Mouse (Mus musculus): ENCODE data around the gene Mad1l1. TPM values are rescaled to one million over a fixed set of nuclear protein-coding genes. Genes with fewer than 3 reads are reported as not detected.

Mad1l1 gene
- polyA plus RNA-seq, 1 experiment from 2014 or later, result 57.9 TPM

DNA sequence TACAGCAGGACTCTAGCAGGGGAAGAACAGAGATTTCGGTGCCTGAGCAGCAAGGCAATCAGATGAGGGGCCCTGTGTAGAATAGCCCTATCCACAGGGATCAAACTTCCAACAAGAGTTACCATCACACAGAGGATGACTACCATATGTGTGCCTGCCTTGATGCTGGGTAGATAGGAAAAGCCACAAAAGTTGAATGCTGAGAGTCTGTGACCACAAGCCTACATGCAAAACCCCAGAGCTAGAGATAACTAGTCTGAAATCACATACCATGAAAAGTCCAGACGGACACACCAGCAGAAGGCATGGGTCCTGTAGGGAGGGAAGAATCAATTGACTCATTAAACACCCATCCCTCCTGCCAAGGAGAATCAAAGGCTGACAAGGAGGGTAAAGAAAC lies 170.7 kb downstream of the Mad1l1 start:
- Histone ChIP-seq H3K4me3 (no peak overlapping the region), H3K9me3 (replicated peaks) (no peaks in the 10 kb centered on the region), H3K27ac (replicated peaks) (no peak overlapping the region), H3K27me3 (ENCODE audit: low read depth, poor library complexity, severe bottlenecking) (no peaks in the 10 kb centered on the region), H3K4me1 (peaks cover 9% of the 10 kb centered on the region), H3K36me3 (no peaks in the 10 kb centered on the region)
- no peak for DNase-seq (ENCODE audit: low spot score)
- 95% methylated on average over 2 of the region's 2 CpGs for WGBS

DNA sequence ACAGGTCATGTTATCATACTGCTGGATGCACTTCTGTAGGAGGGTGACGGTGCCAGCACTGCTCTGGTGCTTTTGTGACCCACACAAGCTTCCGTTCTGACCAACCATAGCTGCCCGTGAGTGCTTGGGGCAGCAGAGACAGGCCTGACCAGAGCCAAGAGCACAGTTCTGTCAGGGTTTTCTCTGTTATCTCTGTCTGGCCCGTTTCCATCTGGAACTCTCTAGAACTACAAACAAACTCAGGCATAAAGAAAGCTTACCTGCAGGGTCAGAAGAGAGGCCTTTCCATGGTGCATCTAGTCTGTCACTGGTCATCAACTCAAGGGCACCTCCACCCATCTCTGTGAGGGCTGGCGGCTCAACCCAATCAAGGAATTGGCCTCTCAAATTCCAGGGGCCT lies 171.2 kb downstream of the Mad1l1 start:
- Histone ChIP-seq H3K27me3 (ENCODE audit: low read depth, poor library complexity, severe bottlenecking) (no peaks in the 10 kb centered on the region), H3K27ac (replicated peaks) (no peak overlapping the region), H3K4me3 (no peak overlapping the region), H3K36me3 (no peaks in the 10 kb centered on the region), H3K9me3 (replicated peaks) (no peaks in the 10 kb centered on the region), H3K4me1 (peaks cover 9% of the 10 kb centered on the region)
- 96% methylated on average over 5 of the region's 5 CpGs for WGBS
- no peak for DNase-seq (ENCODE audit: low spot score)

DNA sequence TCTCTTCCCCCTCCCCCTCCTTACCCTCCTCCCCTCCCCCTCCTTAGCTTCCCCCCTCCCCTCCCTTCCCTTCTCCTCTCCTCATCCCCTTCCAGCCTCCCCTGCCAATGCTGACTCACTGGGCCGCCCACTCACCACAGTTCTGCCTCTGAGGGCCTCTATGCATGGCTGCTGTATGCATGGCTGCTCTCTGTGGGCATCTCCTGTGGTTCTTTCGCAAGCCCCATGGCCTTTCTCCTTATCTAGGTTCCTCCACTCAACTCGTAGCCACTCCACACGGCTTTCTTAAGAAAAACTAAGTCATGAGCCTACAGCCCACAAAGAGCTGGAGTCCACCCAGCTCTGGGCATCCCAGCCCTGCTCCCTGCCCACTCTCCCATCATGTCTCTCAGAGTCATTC lies 172.1 kb downstream of the Mad1l1 start:
- H3K36me3 ChIP-seq, result no peaks in the 10 kb centered on the region
- 82% methylated on average over 4 of the region's 4 CpGs for WGBS
- no peak overlapping the region for H3K27ac ChIP-seq (replicated peaks)
- no peak overlapping the region for H3K4me3 ChIP-seq
- H3K4me1 ChIP-seq, result peaks cover 9% of the 10 kb centered on the region
- H3K9me3 ChIP-seq (replicated peaks), result no peaks in the 10 kb centered on the region
- H3K27me3 ChIP-seq (ENCODE audit: low read depth, poor library complexity, severe bottlenecking), result no peaks in the 10 kb centered on the region
- no peak for DNase-seq (ENCODE audit: low spot score)

DNA sequence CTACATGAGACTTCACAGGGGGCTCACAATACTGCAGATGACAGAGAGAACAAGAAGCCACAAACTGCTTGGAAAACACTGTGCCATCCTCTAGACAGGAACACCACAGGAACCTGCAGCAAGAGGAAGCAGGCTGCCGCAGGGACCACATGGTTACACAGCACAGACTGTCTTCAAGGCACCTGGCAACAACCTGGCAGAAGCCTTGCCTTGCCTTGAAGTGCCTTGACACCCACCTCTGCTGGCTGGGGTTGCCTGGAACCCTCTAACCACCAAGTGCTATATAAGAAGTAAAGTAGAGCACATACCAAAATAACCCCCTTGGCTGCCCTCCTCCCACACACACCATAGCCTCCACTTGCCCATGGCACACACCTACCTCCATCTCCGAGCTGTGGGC lies 177.8 kb downstream of the Mad1l1 start:
- Histone ChIP-seq H3K9me3 (replicated peaks) (no peaks in the 10 kb centered on the region), H3K4me1 (no peaks in the 10 kb centered on the region), H3K27me3 (ENCODE audit: low read depth, poor library complexity, severe bottlenecking) (no peaks in the 10 kb centered on the region), H3K36me3 (no peaks in the 10 kb centered on the region), H3K27ac (replicated peaks) (no peak overlapping the region), H3K4me3 (no peak overlapping the region)
- no peak for DNase-seq (ENCODE audit: low spot score)
- WGBS, result 97% methylated on average over 2 of the region's 2 CpGs

DNA sequence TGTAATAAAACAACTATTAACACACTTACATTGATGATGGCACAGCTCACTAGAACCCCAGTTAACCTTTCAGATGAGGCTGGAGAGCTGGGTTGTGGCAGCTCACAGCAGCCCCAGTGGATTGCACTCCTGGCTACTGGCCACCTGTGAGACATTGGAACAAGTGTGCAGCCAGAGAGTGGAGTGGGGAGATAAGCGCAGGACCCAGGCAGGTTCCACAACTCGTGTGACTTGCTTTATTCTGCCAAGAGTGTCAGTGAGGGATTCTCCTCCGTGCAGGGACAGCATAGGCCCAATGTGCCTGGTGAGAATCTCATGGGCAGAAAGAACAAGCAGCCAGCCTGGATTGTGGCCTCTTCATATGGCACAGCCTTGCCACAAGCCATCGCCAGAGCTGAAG lies 180.0 kb downstream of the Mad1l1 start:
- H3K27me3 ChIP-seq (ENCODE audit: low read depth, poor library complexity, severe bottlenecking), result no peaks in the 10 kb centered on the region
- H3K4me1 ChIP-seq, result 0 out of 2 replicates have a peak, but pooled peaks cover 4% of the 10 kb centered on the region
- no peaks in the 10 kb centered on the region for H3K9me3 ChIP-seq (replicated peaks)
- 90% methylated on average over 4 of the region's 4 CpGs for WGBS
- no peak overlapping the region for H3K4me3 ChIP-seq
- H3K27ac ChIP-seq (replicated peaks), result no peak overlapping the region
- H3K36me3 ChIP-seq, result 0 out of 2 replicates have a peak, but pooled peaks cover 4% of the 10 kb centered on the region
- DNase-seq (ENCODE audit: low spot score), result no peak

DNA sequence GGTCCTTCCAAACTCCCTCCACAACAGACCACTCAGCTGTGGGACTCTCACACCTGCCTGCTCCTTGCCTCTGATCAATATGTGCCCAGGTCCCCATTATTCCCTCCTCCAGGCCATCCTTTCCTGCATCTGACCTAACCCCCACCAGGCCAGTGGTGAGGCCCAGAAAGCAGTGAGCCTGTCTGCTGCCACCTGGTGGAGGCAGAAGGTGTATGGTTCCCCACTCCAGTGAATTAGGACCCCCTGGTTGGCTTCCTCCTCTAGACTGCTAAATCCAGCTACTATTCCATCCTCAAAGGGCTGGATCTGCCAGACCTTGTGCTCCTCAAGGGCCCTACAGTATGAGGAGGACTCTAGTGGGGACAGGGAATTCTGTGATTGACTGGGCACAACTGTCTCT lies 181.1 kb downstream of the Mad1l1 start:
- DNase-seq (ENCODE audit: low spot score), result peak; percentile 62
- Histone ChIP-seq H3K4me3 (no peak overlapping the region), H3K27ac (replicated peaks) (no peak overlapping the region), H3K4me1 (0 out of 2 replicates have a peak, but pooled peaks cover 4% of the 10 kb centered on the region), H3K9me3 (replicated peaks) (no peaks in the 10 kb centered on the region), H3K36me3 (peaks cover 6% of the 10 kb centered on the region; the same call in 1 of the 2 replicates), H3K27me3 (ENCODE audit: low read depth, poor library complexity, severe bottlenecking) (no peaks in the 10 kb centered on the region)

DNA sequence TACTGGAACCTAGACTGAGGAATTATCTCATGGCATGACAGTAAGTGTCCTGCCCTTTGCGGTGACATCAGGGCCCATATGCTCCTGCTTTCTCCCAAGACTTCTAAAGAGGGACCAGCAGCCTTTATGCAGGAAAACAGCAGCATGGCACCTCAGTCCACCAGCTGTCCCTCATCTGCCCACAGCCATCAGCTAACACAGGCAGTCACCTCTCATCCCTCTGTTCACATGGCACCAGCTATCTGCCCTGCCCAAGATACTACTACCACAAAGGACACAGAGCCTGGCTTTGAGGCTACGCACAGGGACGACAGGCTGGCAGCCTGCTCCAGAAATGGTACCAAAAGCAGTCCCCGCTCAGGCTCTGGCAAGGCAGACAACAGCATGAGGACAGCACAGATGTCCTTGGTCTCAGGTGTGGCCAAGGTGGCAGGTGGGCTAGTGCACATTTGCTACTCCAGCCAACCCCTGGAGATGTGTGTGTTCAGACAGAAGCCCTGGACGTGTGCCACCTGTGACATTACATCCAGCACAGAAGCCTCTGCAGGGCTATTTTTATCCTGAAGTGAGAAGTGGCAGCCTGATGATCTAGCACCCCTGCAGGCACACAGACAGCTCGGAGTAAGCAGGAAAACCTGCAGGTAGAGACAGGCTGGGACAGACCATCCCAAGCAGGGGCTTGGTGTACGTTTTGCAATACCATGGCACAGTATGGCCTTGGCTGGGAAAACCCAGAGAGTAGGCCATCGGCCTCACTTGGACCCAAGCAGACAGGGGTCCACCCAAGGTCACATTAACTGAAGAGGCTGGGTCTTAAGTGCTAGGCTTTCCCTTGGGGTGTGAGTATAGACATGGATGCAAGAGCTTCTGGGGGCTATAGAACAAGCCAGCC lies 185.4 kb downstream of the Mad1l1 start:
- H3K27me3 ChIP-seq (ENCODE audit: low read depth, poor library complexity, severe bottlenecking), result no peaks in the 10 kb centered on the region
- H3K27ac ChIP-seq (replicated peaks), result no peak overlapping the region
- H3K9me3 ChIP-seq (replicated peaks), result no peaks in the 10 kb centered on the region
- WGBS, result 91% methylated on average over 8 of the region's 8 CpGs
- no peak overlapping the region for H3K4me3 ChIP-seq
- H3K4me1 ChIP-seq, result 0 out of 2 replicates have a peak, but pooled peaks cover 4% of the 10 kb centered on the region
- H3K36me3 ChIP-seq, result peaks cover 22% of the 10 kb centered on the region; the same call in 1 of the 2 replicates
- DNase-seq (ENCODE audit: low spot score), result no peak

DNA sequence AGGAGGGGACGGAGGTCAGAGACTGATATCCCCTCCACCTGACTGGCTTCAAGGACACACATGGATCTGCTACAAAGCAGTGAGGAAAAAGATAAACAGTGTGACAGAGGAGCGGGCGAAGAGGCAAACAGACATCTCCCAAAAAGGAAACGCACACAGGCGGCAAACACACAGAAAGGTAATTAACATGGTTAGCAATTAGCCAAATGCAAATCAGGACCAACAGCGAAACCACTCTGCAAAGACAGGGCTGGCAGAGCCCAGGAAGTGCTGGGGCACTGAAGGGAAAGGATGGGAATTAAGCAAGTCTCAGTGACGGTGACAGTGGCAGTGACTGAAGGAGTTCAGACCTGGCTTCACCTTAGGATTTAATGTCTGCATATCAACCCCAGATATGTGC lies 187.3 kb downstream of the Mad1l1 start:
- WGBS, result 96% methylated on average over 7 of the region's 7 CpGs
- no peak for DNase-seq (ENCODE audit: low spot score)
- Histone ChIP-seq H3K27ac (replicated peaks) (no peak overlapping the region), H3K27me3 (ENCODE audit: low read depth, poor library complexity, severe bottlenecking) (no peaks in the 10 kb centered on the region), H3K36me3 (peaks cover 22% of the 10 kb centered on the region; the same call in 1 of the 2 replicates), H3K4me1 (peaks cover 5% of the 10 kb centered on the region; the same call in 1 of the 2 replicates), H3K4me3 (no peak overlapping the region), H3K9me3 (replicated peaks) (no peaks in the 10 kb centered on the region)

DNA sequence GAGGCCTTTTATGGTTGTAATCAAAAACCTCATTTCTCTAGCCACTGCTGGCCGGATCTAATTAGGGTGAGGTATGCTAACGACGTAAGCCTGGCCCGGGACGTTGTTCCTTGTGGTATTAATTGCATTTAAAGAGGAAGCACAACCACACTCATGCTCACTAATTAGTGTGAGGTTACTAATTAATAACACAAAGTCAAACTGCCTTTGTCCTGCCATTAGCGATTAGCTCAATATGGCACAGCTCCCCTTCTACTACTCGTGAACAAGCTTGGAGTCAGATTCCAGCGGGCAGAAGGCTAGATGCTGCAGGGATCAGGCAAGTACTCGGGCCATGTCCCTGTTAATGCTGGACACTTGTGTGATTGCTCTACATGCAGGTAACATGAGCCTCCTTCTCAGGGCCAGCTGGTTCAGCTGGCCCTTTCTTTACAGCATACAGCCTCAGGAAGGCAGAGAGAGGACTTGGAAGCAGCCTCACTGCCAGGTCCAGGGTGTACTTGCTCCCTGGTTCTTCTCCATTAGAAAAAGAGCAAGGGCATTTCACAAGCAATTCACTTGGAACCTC lies 192.9 kb downstream of the Mad1l1 start:
- no peak for DNase-seq (ENCODE audit: low spot score)
- Histone ChIP-seq H3K27me3 (ENCODE audit: low read depth, poor library complexity, severe bottlenecking) (no peaks in the 10 kb centered on the region), H3K4me1 (peaks cover 6% of the 10 kb centered on the region; the same call in 1 of the 2 replicates), H3K4me3 (no peak overlapping the region), H3K9me3 (replicated peaks) (no peaks in the 10 kb centered on the region), H3K27ac (replicated peaks) (no peak overlapping the region), H3K36me3 (0 out of 2 replicates have a peak, but pooled peaks cover 19% of the 10 kb centered on the region)
- 79% methylated on average over 9 of the region's 9 CpGs for WGBS

DNA sequence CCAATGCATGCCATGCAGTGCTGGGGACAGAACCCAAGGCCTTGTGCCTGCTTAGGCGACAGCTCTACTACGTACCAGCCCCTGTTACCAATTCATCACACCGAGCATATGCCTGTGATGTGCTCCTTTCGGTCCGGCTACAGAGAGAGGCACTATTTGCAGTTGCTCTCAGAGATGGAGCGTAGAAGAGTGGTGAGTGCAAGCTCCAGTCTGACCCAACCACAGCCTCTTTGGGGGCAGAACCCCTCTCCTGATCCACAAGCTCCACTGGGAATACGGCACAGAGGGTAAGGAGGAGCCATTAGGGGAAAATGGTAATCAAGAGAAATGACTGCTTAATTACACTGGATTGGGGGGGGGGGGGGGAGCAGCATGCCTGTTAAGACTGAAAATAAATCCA lies 193.4 kb downstream of the Mad1l1 start:
- H3K27ac ChIP-seq (replicated peaks), result no peak overlapping the region
- WGBS, result 95% methylated on average over 7 of the region's 7 CpGs
- no peak overlapping the region for H3K4me3 ChIP-seq
- no peak for DNase-seq (ENCODE audit: low spot score)
- no peaks in the 10 kb centered on the region for H3K9me3 ChIP-seq (replicated peaks)
- H3K4me1 ChIP-seq, result peaks cover 6% of the 10 kb centered on the region; the same call in 1 of the 2 replicates
- H3K36me3 ChIP-seq, result 0 out of 2 replicates have a peak, but pooled peaks cover 18% of the 10 kb centered on the region
- H3K27me3 ChIP-seq (ENCODE audit: low read depth, poor library complexity, severe bottlenecking), result no peaks in the 10 kb centered on the region

DNA sequence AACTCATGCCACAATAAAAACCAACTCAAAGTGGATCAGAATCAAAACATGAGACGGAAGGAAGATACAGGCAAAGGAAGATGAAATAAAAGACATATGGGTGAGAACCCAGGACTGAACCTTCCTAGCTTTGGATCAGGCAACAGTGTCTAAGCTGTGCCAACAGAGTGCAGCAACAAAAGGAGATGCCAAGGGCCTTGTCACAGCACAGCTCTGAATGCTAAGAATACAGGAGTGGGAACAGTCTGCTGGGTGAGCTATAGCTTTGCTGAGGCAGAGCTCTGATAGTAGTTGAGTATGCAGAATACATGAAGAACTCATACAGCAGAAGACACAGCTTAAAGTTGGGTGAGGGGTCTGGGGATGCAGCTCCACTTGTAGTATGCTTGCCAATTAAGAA lies 196.7 kb downstream of the Mad1l1 start:
- no peaks in the 10 kb centered on the region for H3K27me3 ChIP-seq (ENCODE audit: low read depth, poor library complexity, severe bottlenecking)
- H3K36me3 ChIP-seq, result 0 out of 2 replicates have a peak, but pooled peaks cover 10% of the 10 kb centered on the region
- DNase-seq (ENCODE audit: low spot score), result no peak
- no peaks in the 10 kb centered on the region for H3K9me3 ChIP-seq (replicated peaks)
- H3K4me3 ChIP-seq, result no peak overlapping the region
- WGBS, result 93% methylated on average over 1 of the region's 1 CpGs
- H3K27ac ChIP-seq (replicated peaks), result no peak overlapping the region
- peaks cover 11% of the 10 kb centered on the region for H3K4me1 ChIP-seq

DNA sequence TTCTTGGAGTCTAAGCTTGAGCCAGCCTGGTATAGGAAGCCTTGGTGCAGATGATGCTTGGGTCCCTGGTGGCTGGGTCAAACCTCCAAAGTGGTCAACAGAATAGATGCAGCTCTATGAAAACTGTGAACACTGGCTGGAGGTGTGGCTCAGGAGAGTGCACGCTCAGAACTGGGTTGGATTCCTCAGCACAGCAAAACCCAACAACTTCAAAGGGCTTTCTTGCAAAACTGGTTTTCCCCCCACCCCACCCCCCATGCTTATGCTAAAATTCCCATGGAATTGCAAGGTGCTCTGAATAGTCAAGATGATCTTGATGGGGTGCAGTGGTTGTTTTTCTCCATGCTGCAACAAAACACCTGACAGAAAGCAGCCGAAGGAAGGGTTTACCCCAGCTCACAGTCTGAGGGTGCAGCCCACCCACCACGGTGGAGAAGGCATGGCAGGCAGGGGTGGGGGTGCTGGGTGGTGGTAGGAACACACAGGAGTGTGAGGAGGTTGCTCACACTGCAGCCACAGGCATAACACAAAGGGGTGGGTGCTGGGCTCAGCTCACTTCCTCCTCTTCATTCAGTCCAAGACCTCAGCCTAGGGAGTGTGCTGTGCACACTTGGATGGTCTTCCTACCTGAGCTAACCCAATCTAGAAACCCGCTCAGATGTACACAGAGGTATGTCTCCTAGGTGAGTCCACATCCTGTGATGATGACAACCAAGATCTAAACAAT lies 197.5 kb downstream of the Mad1l1 start:
- no peak overlapping the region for H3K27ac ChIP-seq (replicated peaks)
- peaks cover 7% of the 10 kb centered on the region for H3K4me1 ChIP-seq
- WGBS, result 72% methylated on average over 4 of the region's 4 CpGs
- no peak overlapping the region for H3K4me3 ChIP-seq
- no peaks in the 10 kb centered on the region for H3K27me3 ChIP-seq (ENCODE audit: low read depth, poor library complexity, severe bottlenecking)
- no peaks in the 10 kb centered on the region for H3K9me3 ChIP-seq (replicated peaks)
- 0 out of 2 replicates have a peak, but pooled peaks cover 10% of the 10 kb centered on the region for H3K36me3 ChIP-seq
- no peak for DNase-seq (ENCODE audit: low spot score)
